Mouse (Mus musculus) embryonic facial prominence, embryonic 12.5 days (tissue): ENCODE measurements around the gene Spdl1. TPM values are rescaled to one million over a fixed set of nuclear protein-coding genes. Genes with fewer than 3 reads are reported as not detected.
"Not testable (repeated sequence)": the region's sequence is repeated elsewhere in the genome, so short reads cannot be mapped to it uniquely, and the experiment has no call there.

Experiments used
- ATAC-seq: fragments of 200-750 bp; cut with Nextera tagmentation; 2 replicates; pipeline ENCODE4 v1.8.0; 2017; ENCODE audit not compliant: insufficient number of reproducible peaks, insufficient read depth, low FRiP score, low TSS enrichment
- H3K27ac ChIP-seq: fragments of 300-500 bp; sonication (generic); 2 replicates; pipeline ENCODE4 v1.5.1; 2016; ENCODE audit warnings: mild to moderate bottlenecking
- H3K27me3 ChIP-seq: fragments of 300-500 bp; sonication (generic); 2 replicates; pipeline ENCODE4 v1.6.1; 2016; ENCODE audit warnings: mild to moderate bottlenecking, moderate library complexity
- H3K36me3 ChIP-seq: fragments of 300-500 bp; sonication (generic); 2 replicates; pipeline ENCODE4 v1.6.1; 2016; ENCODE audit warnings: mild to moderate bottlenecking
- H3K4me1 ChIP-seq: fragments of 300-500 bp; sonication (generic); 2 replicates; pipeline ENCODE4 v1.6.1; 2016
- H3K4me2 ChIP-seq: fragments of 300-500 bp; sonication (generic); replicated peaks from 2 replicates; pipeline ENCODE4 v1.6.1; 2016; ENCODE audit warnings: mild to moderate bottlenecking, moderate library complexity
- H3K4me3 ChIP-seq: fragments of 300-500 bp; sonication (generic); 2 replicates; pipeline ENCODE4 v1.5.1; 2016; ENCODE audit warnings: mild to moderate bottlenecking
- H3K9ac ChIP-seq: fragments of 300-500 bp; sonication (generic); 2 replicates; pipeline ENCODE4 v1.6.1; 2016; ENCODE audit warnings: mild to moderate bottlenecking, moderate library complexity
- H3K9me3 ChIP-seq: fragments of 300-500 bp; sonication (generic); 2 replicates; pipeline ENCODE4 v1.6.1; 2016; ENCODE audit warnings: mild to moderate bottlenecking, moderate library complexity
- WGBS: fragments of 180-500 bp; shearing (Covaris S2); methylation state at CpG from one replicate; pipeline ENCODE4 v1.1.7; 2016; 5-methylcytosine and 5-hydroxymethylcytosine counted together
- polyA plus RNA-seq: library from polyadenylated mRNA; unstranded; fragments of >200 nt; fragmentation: Nextera tagmentation; extraction: Ambion mirVana; gene quantifications from 2 replicates; pipeline ENCODE4 v1.2.1, GENCODE M21; 2016

Spdl1 gene
- polyA plus RNA-seq, 1 experiment from 2014 or later, result 24.6 TPM

DNA sequence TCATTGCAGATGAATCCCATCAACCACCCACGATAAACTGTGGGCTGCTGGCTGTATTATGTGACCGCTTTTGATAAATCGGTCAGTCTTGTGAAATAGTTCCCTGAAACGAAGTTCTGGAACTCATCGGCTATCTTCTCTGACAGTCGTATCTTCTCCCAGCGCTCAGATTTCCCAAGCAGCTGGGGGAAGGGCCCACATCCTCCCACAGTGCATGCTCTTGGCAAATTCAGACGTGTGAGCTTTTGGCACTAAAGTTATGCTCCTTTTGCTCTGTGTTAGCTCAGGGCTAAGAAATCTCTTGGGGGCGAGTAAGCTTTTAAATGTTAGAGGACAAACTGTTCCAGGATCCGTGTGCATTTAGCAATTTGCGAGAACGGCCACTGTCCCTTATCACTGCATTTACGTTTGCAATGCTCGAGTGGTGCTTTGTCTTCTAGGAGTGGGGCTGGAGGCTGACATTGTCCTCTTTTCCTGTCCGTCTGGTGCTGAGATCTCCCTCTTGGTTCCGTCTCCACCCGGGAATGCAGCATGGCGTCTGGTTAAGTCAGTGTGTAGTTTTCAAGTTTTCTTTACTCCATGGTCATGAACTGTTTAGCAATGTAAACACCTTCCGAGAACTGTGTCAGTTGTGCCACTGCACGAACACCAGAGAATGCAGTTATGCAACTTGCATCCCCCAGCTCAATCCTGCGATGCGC lies 12.3 kb upstream of the Spdl1 start:
- Histone ChIP-seq H3K27ac (no peak overlapping the region), H3K4me3 (no peak overlapping the region), H3K27me3 (no peaks in the 10 kb centered on the region), H3K9ac (no peak overlapping the region), H3K4me2 (no peak overlapping the region), H3K36me3 (no peaks in the 10 kb centered on the region), H3K9me3 (no peaks in the 10 kb centered on the region), H3K4me1 (no peaks in the 10 kb centered on the region; the same call in 1 of the 2 replicates)
- WGBS, result 66% methylated on average over 22 of the region's 22 CpGs
- no peak for ATAC-seq

DNA sequence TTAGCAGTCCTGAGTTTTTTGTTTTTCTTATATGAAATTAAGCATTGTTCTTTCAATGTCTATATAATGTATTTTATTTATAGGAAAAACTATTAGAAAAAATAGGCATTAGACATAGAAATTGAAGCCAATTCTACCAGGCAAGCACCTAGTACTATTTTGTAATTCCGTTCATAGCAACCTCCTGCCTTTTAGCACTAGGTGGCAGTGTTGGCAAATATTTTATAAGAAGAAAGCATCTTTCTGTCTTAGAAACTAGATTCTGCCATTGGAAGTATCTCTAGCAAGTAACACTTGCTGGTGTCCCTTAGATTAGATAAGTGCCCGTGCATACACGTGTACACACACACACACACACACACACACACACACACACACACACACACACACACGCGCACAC lies 10.1 kb upstream of the Spdl1 start:
- H3K27ac ChIP-seq, result no peak overlapping the region
- no peaks in the 10 kb centered on the region; the same call in 1 of the 2 replicates for H3K4me1 ChIP-seq
- 29% methylated on average over 5 of the region's 5 CpGs for WGBS
- H3K4me3 ChIP-seq, result no peak overlapping the region
- no peak for ATAC-seq
- H3K9me3 ChIP-seq, result no peaks in the 10 kb centered on the region
- H3K4me2 ChIP-seq, result no peak overlapping the region
- no peak overlapping the region for H3K9ac ChIP-seq
- no peaks in the 10 kb centered on the region for H3K36me3 ChIP-seq
- H3K27me3 ChIP-seq, result no peaks in the 10 kb centered on the region

GRCm38 (mm10) chr11:34840283-34840682 lies 6.8 kb upstream of the Spdl1 start:
- no peaks in the 10 kb centered on the region for H3K27me3 ChIP-seq
- no peak overlapping the region for H3K9ac ChIP-seq
- no peaks in the 10 kb centered on the region for H3K36me3 ChIP-seq
- WGBS, result 22% methylated on average over 5 of the region's 5 CpGs
- no peak overlapping the region for H3K4me2 ChIP-seq
- H3K9me3 ChIP-seq, result no peaks in the 10 kb centered on the region
- H3K4me1 ChIP-seq, result no peaks in the 10 kb centered on the region; the same call in 1 of the 2 replicates
- H3K27ac ChIP-seq, result no peak overlapping the region
- ATAC-seq, result no peak
- no peak overlapping the region for H3K4me3 ChIP-seq

- no peaks in the 10 kb centered on the region for H3K4me1 ChIP-seq
- WGBS, result 51% methylated on average over 4 of the region's 4 CpGs
These were observed 5.6 kb upstream of the Spdl1 start for GRCm38 (mm10) chr11:34839051-34839450.

GRCm38 (mm10) chr11:34836272-34836671 lies 2.8 kb upstream of the Spdl1 start:
- Histone ChIP-seq H3K27ac (no peak overlapping the region), H3K4me3 (no peak overlapping the region), H3K4me1 (peaks cover 8% of the 10 kb centered on the region), H3K36me3 (no peaks in the 10 kb centered on the region), H3K4me2 (no peak overlapping the region), H3K9ac (no peak overlapping the region), H3K27me3 (no peaks in the 10 kb centered on the region), H3K9me3 (no peaks in the 10 kb centered on the region)
- 45% methylated on average over 2 of the region's 2 CpGs for WGBS
- no peak for ATAC-seq

More at GRCm38 (mm10) chr11:34839051-34839450, 5.6 kb upstream of the Spdl1 start:
- no peak overlapping the region for H3K4me2 ChIP-seq
- no peaks in the 10 kb centered on the region for H3K27me3 ChIP-seq
- H3K27ac ChIP-seq, result no peak overlapping the region
- no peaks in the 10 kb centered on the region for H3K36me3 ChIP-seq
- ATAC-seq, result no peak
- no peak overlapping the region for H3K4me3 ChIP-seq
- H3K9ac ChIP-seq, result no peak overlapping the region
- no peaks in the 10 kb centered on the region for H3K9me3 ChIP-seq

GRCm38 (mm10) chr11:34832678-34833077 lies 763 bp downstream of the Spdl1 start:
- Histone ChIP-seq H3K9ac (peak overlapping the region; percentile 78), H3K27me3 (no peaks in the 10 kb centered on the region), H3K36me3 (peaks cover 23% of the 10 kb centered on the region), H3K4me3 (peak overlapping the region; percentile 80), H3K4me1 (peaks cover 8% of the 10 kb centered on the region), H3K4me2 (peak overlapping the region; percentile 84), H3K9me3 (no peaks in the 10 kb centered on the region), H3K27ac (peak overlapping the region; percentile 76; the same call in 1 of the 2 replicates)
- ATAC-seq, result no peak
- WGBS, result 12% methylated on average over 4 of the region's 5 CpGs

DNA sequence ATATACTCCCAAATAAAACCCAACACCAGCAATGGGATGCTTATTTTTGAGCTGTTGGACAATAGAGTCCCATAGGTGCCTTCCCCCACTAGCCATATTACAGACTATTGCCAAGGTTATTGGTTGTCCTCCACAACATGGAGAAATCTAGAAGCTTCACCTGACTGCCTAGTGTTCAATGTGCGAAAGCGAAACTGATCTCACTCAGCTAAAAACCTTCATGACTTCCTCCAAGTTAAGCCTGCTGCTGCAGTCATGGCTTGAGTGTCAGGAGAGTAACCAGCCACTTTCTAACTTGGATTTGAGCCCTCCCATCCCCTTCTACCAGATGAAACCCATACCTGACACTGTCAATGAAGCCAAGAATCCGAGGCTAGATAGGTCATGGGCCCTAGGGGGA lies 5.6 kb downstream of the Spdl1 start:
- no peak overlapping the region for H3K4me2 ChIP-seq
- H3K4me1 ChIP-seq, result peaks cover 7% of the 10 kb centered on the region
- H3K4me3 ChIP-seq, result no peak overlapping the region
- H3K36me3 ChIP-seq, result peaks cover 39% of the 10 kb centered on the region
- ATAC-seq, result no peak
- no peaks in the 10 kb centered on the region for H3K27me3 ChIP-seq
- no peaks in the 10 kb centered on the region for H3K9me3 ChIP-seq
- no peak overlapping the region for H3K27ac ChIP-seq
- H3K9ac ChIP-seq, result no peak overlapping the region
- 93% methylated on average over 3 of the region's 3 CpGs for WGBS

GRCm38 (mm10) chr11:34826940-34827339 lies 6.5 kb downstream of the Spdl1 start:
- Histone ChIP-seq H3K4me1 (no peaks in the 10 kb centered on the region), H3K27me3 (no peaks in the 10 kb centered on the region), H3K9ac (no peak overlapping the region), H3K9me3 (no peaks in the 10 kb centered on the region), H3K4me3 (no peak overlapping the region), H3K4me2 (no peak overlapping the region), H3K27ac (no peak overlapping the region), H3K36me3 (peaks cover 46% of the 10 kb centered on the region)
- ATAC-seq, result no peak
- WGBS, result 87% methylated on average over 2 of the region's 2 CpGs

DNA sequence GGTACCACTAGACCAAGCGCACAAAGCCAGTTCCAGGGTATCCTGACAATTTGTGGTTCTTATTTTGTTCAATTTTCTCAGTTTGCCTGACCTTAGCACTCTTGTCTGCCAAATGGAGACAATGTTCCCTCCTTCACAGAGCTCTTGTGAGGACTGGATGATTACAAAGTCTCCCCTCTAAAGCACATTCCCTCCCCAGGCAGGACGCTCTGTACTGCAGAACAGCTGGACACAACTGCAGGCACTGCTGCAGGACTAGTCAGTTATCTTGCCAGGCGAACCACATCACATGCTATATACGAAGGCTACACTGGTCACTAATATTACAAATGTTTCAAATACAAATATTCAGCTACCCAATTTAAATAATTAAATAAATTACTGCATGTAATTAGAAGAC lies 8.7 kb downstream of the Spdl1 start:
- no peaks in the 10 kb centered on the region for H3K4me1 ChIP-seq
- H3K27me3 ChIP-seq, result no peaks in the 10 kb centered on the region
- H3K27ac ChIP-seq, result no peak overlapping the region
- no peak overlapping the region for H3K4me3 ChIP-seq
- peaks cover 58% of the 10 kb centered on the region for H3K36me3 ChIP-seq
- 97% methylated on average over 4 of the region's 4 CpGs for WGBS
- no peaks in the 10 kb centered on the region for H3K9me3 ChIP-seq
- ATAC-seq, result no peak
- H3K9ac ChIP-seq, result no peak overlapping the region
- H3K4me2 ChIP-seq, result no peak overlapping the region

GRCm38 (mm10) chr11:34814767-34815166 lies 18.7 kb downstream of the Spdl1 start:
- Histone ChIP-seq H3K27ac (no peak overlapping the region), H3K9ac (no peak overlapping the region), H3K4me2 (no peak overlapping the region), H3K4me1 (no peaks in the 10 kb centered on the region), H3K4me3 (no peak overlapping the region), H3K9me3 (no peaks in the 10 kb centered on the region), H3K36me3 (peaks cover 59% of the 10 kb centered on the region), H3K27me3 (no peaks in the 10 kb centered on the region)
- WGBS, result 10% methylated on average over 2 of the region's 2 CpGs
- no peak for ATAC-seq

DNA sequence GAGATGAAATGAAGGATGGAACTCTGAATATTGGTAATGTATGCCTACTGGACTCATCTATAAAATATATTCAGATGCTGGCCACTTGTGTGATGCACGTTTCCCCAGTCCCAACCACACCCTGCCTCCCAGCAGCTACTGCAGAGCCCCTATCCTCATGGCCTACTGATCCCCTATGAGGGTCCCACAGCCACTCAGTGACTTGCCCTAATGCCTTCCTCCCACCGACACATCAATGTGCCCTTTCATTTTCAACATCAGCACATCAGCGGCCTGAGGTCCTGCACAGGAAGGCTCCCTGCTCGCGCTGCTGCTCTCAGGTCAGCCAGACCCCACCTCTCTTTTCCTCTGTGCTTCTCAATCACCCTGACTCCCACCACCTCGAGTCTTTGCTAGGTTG lies 19.1 kb downstream of the Spdl1 start:
- 86% methylated on average over 6 of the region's 6 CpGs for WGBS
- no peak for ATAC-seq
- peaks cover 60% of the 10 kb centered on the region for H3K36me3 ChIP-seq

DNA sequence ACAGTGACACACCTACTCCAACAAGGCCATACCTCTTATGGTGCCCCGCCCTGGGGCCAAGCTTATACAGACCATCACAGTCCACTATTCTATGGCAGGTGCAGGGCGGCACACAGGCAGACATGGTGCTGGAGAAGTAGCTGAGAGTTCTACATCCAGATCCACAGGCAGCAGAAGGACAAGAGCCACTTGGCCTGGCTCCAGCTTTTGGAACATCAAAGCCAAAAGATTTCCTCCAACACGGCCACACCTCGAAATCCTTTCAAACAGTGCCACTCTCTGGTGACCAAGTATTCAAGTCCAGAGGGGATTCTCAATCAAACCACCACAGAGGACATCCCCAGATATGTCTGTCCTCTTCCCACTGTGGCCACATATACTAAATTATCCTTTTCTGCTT lies 28.4 kb downstream of the Spdl1 start:
- not testable (repeated sequence) for H3K27me3 ChIP-seq, H3K4me1 ChIP-seq, H3K4me3 ChIP-seq, ATAC-seq, H3K9me3 ChIP-seq, H3K9ac ChIP-seq, H3K27ac ChIP-seq, H3K36me3 ChIP-seq, H3K4me2 ChIP-seq
- WGBS, result 85% methylated on average over 4 of the region's 4 CpGs

More for the DNA sequence above, 19.1 kb downstream of the Spdl1 start:
- no peaks in the 10 kb centered on the region for H3K9me3 ChIP-seq
- no peak overlapping the region for H3K4me2 ChIP-seq
- no peak overlapping the region for H3K4me3 ChIP-seq
- no peak overlapping the region for H3K27ac ChIP-seq
- H3K4me1 ChIP-seq, result no peaks in the 10 kb centered on the region
- no peaks in the 10 kb centered on the region for H3K27me3 ChIP-seq
- no peak overlapping the region for H3K9ac ChIP-seq
